In the genomic region with DNA sequence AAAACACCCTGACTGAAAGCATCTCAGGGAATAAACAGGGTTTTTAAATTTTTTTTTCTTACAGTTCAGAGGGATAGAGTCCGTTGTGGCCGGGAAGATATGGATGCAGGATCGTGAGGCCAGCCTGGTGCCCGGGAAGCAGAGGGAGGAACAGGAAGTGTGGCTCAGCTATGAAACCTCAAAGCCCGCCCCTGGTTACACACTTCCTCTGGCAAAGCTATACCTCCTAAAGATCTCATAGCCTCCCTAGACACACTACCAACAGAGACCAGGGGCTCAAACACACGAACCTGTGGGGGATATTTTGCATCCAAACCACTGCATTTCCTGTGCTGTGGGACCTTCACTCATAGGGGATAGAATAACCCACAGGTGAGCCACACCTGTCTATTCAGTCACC, we compare ENCODE assay signal across 29 mouse cellular contexts. TPM values are rescaled to one million over a fixed set of nuclear protein-coding genes. Genes with fewer than 3 reads are reported as not detected.
DNase-seq lines count a peak whose midpoint lies in the region; ATAC-seq and TF ChIP-seq lines count a peak whose summit lies in the region.
"Had no signal": no experiment of that assay in that cellular context is flagged by ENCODE, and none has a peak within 500 bp of the region (broad histone marks: within the 10 kb centered on the region; RNA-seq: fewer than 3 reads in every experiment).

No protein-coding gene starts in this region.

- H3K27ac ChIP-seq in CH12.LX (ENCODE audit: insufficient read depth, low read depth), result no peak overlapping the region
- H3K27ac ChIP-seq in forebrain, embryonic 12.5 days, result no peak overlapping the region
- H3K27ac ChIP-seq: embryonic facial prominence, embryonic 10.5 days; embryonic facial prominence, embryonic 13.5 days; forebrain, embryonic 13.5 days; heart, embryonic 13.5 days; hindbrain, embryonic 14.5 days; hindbrain, postnatal 0 days had no signal

- no peak overlapping the region for H3K9ac ChIP-seq in CH12.LX (ENCODE audit: insufficient read depth, low read depth)
- H3K9ac ChIP-seq in forebrain, embryonic 12.5 days, result no peak overlapping the region
- H3K9ac ChIP-seq: embryonic facial prominence, embryonic 13.5 days; forebrain, embryonic 13.5 days; heart, embryonic 13.5 days; hindbrain, embryonic 14.5 days had no signal

- in situ Hi-C loops in CH12.LX (cut with MboI; ENCODE audit: low pct_ligation_motif_present, low pct_unique_long_range_greater_than_20kb, low sequenced_read_pairs), result no loop called here

- H3K27me3 ChIP-seq in CH12.LX (replicated peaks), result peaks cover 8% of the 10 kb centered on the region
- H3K27me3 ChIP-seq in forebrain, embryonic 12.5 days, result no peaks in the 10 kb centered on the region
- H3K27me3 ChIP-seq: embryonic facial prominence, embryonic 13.5 days; forebrain, embryonic 13.5 days; heart, embryonic 13.5 days had no signal

- TF ChIP-seq POLR2A in CH12.LX (IDR thresholded peaks at IDR 0.05; ENCODE audit: low read depth, low read length), result 0 out of 2 replicates have a peak, but pooled peaks have one; percentile 20

- DNase-seq in 3T3-L1 (ENCODE audit: low read depth, low spot score), result peak; percentile 9
- peak; percentile 58 for DNase-seq in CH12.LX (ENCODE audit: extremely low read depth)
- DNase-seq in retina, postnatal 1 day, result no peak
- DNase-seq in ovary, postnatal 36 days (ENCODE audit: low spot score), result no peak
- DNase-seq: adrenal gland, adult 2 months; adrenal gland, postnatal 25 days; cerebellum, adult 2 months; cerebellum, adult 9-11 months; cerebellum, postnatal 25 days; embryo, embryonic 11 days; gastrocnemius, postnatal 14 days; heart, adult 18-20 months; heart, postnatal 14 days; heart, postnatal 4 days had no signal

- dilution Hi-C loops in CH12.LX (cut with MboI; ENCODE audit: extremely low pct_ligation_motif_present, extremely low pct_unique_long_range_greater_than_20kb, low sequenced_read_pairs), result no loop called here

- peak; percentile 75 for ATAC-seq in granulocyte monocyte progenitor cell, adult 5-6 weeks (replicated peaks; ENCODE audit: poor library complexity, severe bottlenecking)
- ATAC-seq in megakaryocyte progenitor cell, adult 5-6 weeks (replicated peaks; ENCODE audit: poor library complexity), result peak; percentile 64
- no peak for ATAC-seq in cerebellum, adult (ENCODE audit: insufficient number of reproducible peaks, low FRiP score, low TSS enrichment)
- ATAC-seq in forebrain, embryonic 12.5 days (ENCODE audit: low FRiP score), result no peak
- ATAC-seq: forebrain, embryonic 13.5 days; forebrain, embryonic 16.5 days; hindbrain, postnatal 0 days; intestine, postnatal 0 days had no signal

- H3K36me3 ChIP-seq in CH12.LX (replicated peaks in 1 of 2; ENCODE audit: control insufficient read depth in 1 of 2, insufficient read depth in 1 of 2, low read length in 1 of 2), result peaks cover 0 to 14% of the 10 kb centered on the region in 2 experiments
- no peaks in the 10 kb centered on the region for H3K36me3 ChIP-seq in forebrain, embryonic 12.5 days (replicated peaks)
- H3K36me3 ChIP-seq: embryonic facial prominence, embryonic 10.5 days; embryonic facial prominence, embryonic 13.5 days; G1E; heart, embryonic 13.5 days had no signal

- no peak overlapping the region for H3K4me2 ChIP-seq in CH12.LX (ENCODE audit: insufficient read depth, low read depth, poor library complexity, severe bottlenecking)
- H3K4me2 ChIP-seq in forebrain, embryonic 12.5 days, result no peak overlapping the region
- H3K4me2 ChIP-seq: embryonic facial prominence, embryonic 13.5 days; forebrain, embryonic 13.5 days; heart, embryonic 13.5 days; hindbrain, embryonic 14.5 days had no signal

- peaks cover 0 to 23% of the 10 kb centered on the region in 2 experiments; a peak in 2 of 4 replicates for H3K4me1 ChIP-seq in CH12.LX (ENCODE audit: control insufficient read depth in 1 of 2, insufficient read depth in 2 of 2)
- H3K4me1 ChIP-seq in forebrain, embryonic 12.5 days, result no peaks in the 10 kb centered on the region
- H3K4me1 ChIP-seq: embryonic facial prominence, embryonic 10.5 days; embryonic facial prominence, embryonic 13.5 days; forebrain, embryonic 13.5 days; heart, embryonic 13.5 days had no signal

- no peaks in the 10 kb centered on the region for H3K79me2 ChIP-seq in CH12.LX (replicated peaks; ENCODE audit: control insufficient read depth, extremely low read depth, insufficient read depth, poor library complexity, severe bottlenecking)

- no peak for TF ChIP-seq RAD21 in CH12.LX (IDR thresholded peaks at IDR 0.05; ENCODE audit: low read depth, low read length)

- TF ChIP-seq CTCF in CH12.LX (conservative IDR thresholded peaks at IDR 0.05 in 1 of 2, IDR thresholded peaks at IDR 0.05 in 1 of 2; ENCODE audit: low read depth in 2 of 2, low read length in 2 of 2), result no peak

- H3K4me3 ChIP-seq in CH12.LX (replicated peaks in 1 of 3; ENCODE audit: low read depth in 2 of 3, low read length in 2 of 3, poor library complexity in 1 of 3), result peak overlapping the region in 2 of 3 experiments; percentile 61 to 63
- no peak overlapping the region for H3K4me3 ChIP-seq in forebrain, embryonic 12.5 days (replicated peaks)
- H3K4me3 ChIP-seq: embryonic facial prominence, embryonic 10.5 days; embryonic facial prominence, embryonic 13.5 days; erythroblast, embryonic 14.5 days; forebrain, embryonic 13.5 days; heart, embryonic 13.5 days had no signal

- H3K9me3 ChIP-seq in CH12.LX (replicated peaks; ENCODE audit: low read length), result peaks cover 6% of the 10 kb centered on the region
- no peaks in the 10 kb centered on the region for H3K9me3 ChIP-seq in forebrain, embryonic 12.5 days
- H3K9me3 ChIP-seq: embryonic facial prominence, embryonic 10.5 days; embryonic facial prominence, embryonic 13.5 days; forebrain, embryonic 13.5 days; heart, embryonic 13.5 days had no signal

- 81% methylated on average over 6 of the region's 6 CpGs for WGBS in forebrain, embryonic 12.5 days

- TF ChIP-seq EP300 in CH12.LX (IDR thresholded peaks at IDR 0.05; ENCODE audit: low read length), result no peak

TF ChIP-seq in CH12.LX, 34 proteins besides CTCF, POLR2A, EP300 and RAD21:
- no peak for TF ChIP-seq MEF2A (IDR thresholded peaks at IDR 0.05; ENCODE audit: borderline replicate concordance, low read depth, low read length)
- TF ChIP-seq ZC3H11A (IDR thresholded peaks at IDR 0.05; ENCODE audit: low read depth, low read length), result no peak
- 0 out of 2 replicates have a peak, but pooled peaks have one; percentile 22 for TF ChIP-seq ELF1 (IDR thresholded peaks at IDR 0.05; ENCODE audit: low read depth, low read length)
- no peak for TF ChIP-seq GABPA (IDR thresholded peaks at IDR 0.05; ENCODE audit: insufficient replicate concordance, low read depth, low read length)
- no peak for TF ChIP-seq MAFK (IDR thresholded peaks at IDR 0.05; ENCODE audit: insufficient replicate concordance, low read length)
- TF ChIP-seq MAX (IDR thresholded peaks at IDR 0.05; ENCODE audit: low read length), result no peak
- no peak for TF ChIP-seq POLR2AphosphoS2 (IDR thresholded peaks at IDR 0.05; ENCODE audit: low read depth, low read length)
- no peak for TF ChIP-seq MAZ (IDR thresholded peaks at IDR 0.05; ENCODE audit: low read depth, low read length)
- TF ChIP-seq KAT2A (IDR thresholded peaks at IDR 0.05; ENCODE audit: insufficient replicate concordance, low read length), result no peak
- no peak for TF ChIP-seq JUN (IDR thresholded peaks at IDR 0.05; ENCODE audit: insufficient read depth, low read depth, low read length)
- no peak for TF ChIP-seq CHD2 (IDR thresholded peaks at IDR 0.05; ENCODE audit: low read length)
- TF ChIP-seq BHLHE40 (IDR thresholded peaks at IDR 0.05; ENCODE audit: low read depth, low read length), result no peak
- TF ChIP-seq CHD1 (IDR thresholded peaks at IDR 0.05; ENCODE audit: low read depth, low read length), result no peak
- 0 out of 2 replicates have a peak, but pooled peaks have one; percentile 33 for TF ChIP-seq TBP (conservative IDR thresholded peaks at IDR 0.05; ENCODE audit: low read depth, low read length)
- no peak for TF ChIP-seq SIN3A (IDR thresholded peaks at IDR 0.05; ENCODE audit: low read length)

RNA-seq across cellular contexts. Expression of a gene that starts 7.9 kb away (rescaled TPM):
- total RNA-seq in CH12.LX (2012; rRNA removed) (0.34 and 0.42 TPM in 2 replicates), CH12.LX (2014; rRNA removed) (0.81 and 0.91 TPM in 2 replicates)
- 0.94 and 0.96 TPM in 2 replicates for polyA plus RNA-seq in CH12.LX (2012; ENCODE audit: insufficient read length, low read depth)
- not detected in 2 replicates for total RNA-seq in granulocyte monocyte progenitor cell, adult 5-6 weeks (2014; fragmentation: Nextera tagmentation)
- total RNA-seq in granulocyte monocyte progenitor cell, adult 5-6 weeks (2017), result not detected in 2 replicates
- 0.05 TPM in 1 of 2 replicates, not detected in the other for total RNA-seq in megakaryocyte progenitor cell, adult 5-6 weeks (2015)
- total RNA-seq in megakaryocyte progenitor cell, adult 5-6 weeks (2017), result 0.04 TPM in 1 of 2 replicates, not detected in the other
- polyA plus RNA-seq in forebrain, embryonic 12.5 days (2016; fragmentation: Nextera tagmentation; extraction: Ambion mirVana), result 7.7 and 7.9 TPM in 2 replicates
- polyA plus RNA-seq: C2C12; erythroblast, embryonic 14.5 days; G1E had no signal

Comparison
In these comparisons a context has a peak if more than half of its experiments do, and no peak if none do; other contexts are left out.
1. DNase-seq: peak in 3T3-L1 (single experiment) and CH12.LX (single experiment); none in retina, postnatal 1 day (single experiment) and ovary, postnatal 36 days (single experiment).
2. ATAC-seq: peak in granulocyte monocyte progenitor cell, adult 5-6 weeks (single experiment) and megakaryocyte progenitor cell, adult 5-6 weeks (single experiment); none in cerebellum, adult (single experiment) and forebrain, embryonic 12.5 days (single experiment).